Mouse (Mus musculus) neutrophil, adult 5-6 weeks (primary cell): Measurements from ENCODE around the gene 1110032F04Rik. TPM values are rescaled to one million over a fixed set of nuclear protein-coding genes. Genes with fewer than 3 reads are reported as not detected.
A peak's percentile ranks its signal among the peaks of the same experiment; 100 is the strongest.

ENCODE experiments used
- ATAC-seq: fragments of 151-379, 151-347 bp; 2 replicates; pipeline ENCODE4 v1.8.0; 2017; ENCODE audit warnings: mild to moderate bottlenecking, moderate TSS enrichment; ENCODE audit not compliant: insufficient number of reproducible peaks, poor library complexity, low FRiP score, severe bottlenecking; ENCODE audit errors: extremely low read depth
- total RNA-seq: library from RNA; stranded (forward); fragments of 200-1000 nt; gene quantifications from 2 replicates; pipeline ENCODE4 v1.2.3, GENCODE M21; 2017

1110032F04Rik gene
- total RNA-seq, 1 experiment from 2014 or later: 0.47 TPM

- peak; percentile 66; the same call in 1 of the 2 replicates for ATAC-seq
Measured at GRCm38 (mm10) chr3:68902636-68903035, 33.2 kb downstream of the 1110032F04Rik start.

- peak; percentile 69 for ATAC-seq
Measured at GRCm38 (mm10) chr3:68904902-68905778, 35.8 kb downstream of the 1110032F04Rik start.

- ATAC-seq: no peak
Measured at GRCm38 (mm10) chr3:68907509-68907908, 38.1 kb downstream of the 1110032F04Rik start.

Other genes starting within 250 kb of the 1110032F04Rik start
- 26.9 and 34.1 TPM in 2 replicates for gene Il12a, start 178.9 kb upstream of the 1110032F04Rik start, total RNA-seq
- gene Ift80, start 135.0 kb downstream of the 1110032F04Rik start, total RNA-seq: 29.7 and 30.4 TPM in 2 replicates
- gene Smc4, start 135.2 kb downstream of the 1110032F04Rik start, total RNA-seq: 355 and 369 TPM in 2 replicates
- gene Trim59, start 175.2 kb downstream of the 1110032F04Rik start, total RNA-seq: 29.9 and 34.7 TPM in 2 replicates